Mouse (Mus musculus) urinary bladder, postnatal 36 days (tissue): ENCODE data around the gene Cyb561d1.

Experiments used
- DNase-seq, 2 experiments: peaks; one replicate each; pipeline ENCODE4 v3.0.0; 2022; ENCODE audit warnings: low spot score in 2 of 2, mixed read lengths in 1 of 2

Cyb561d1 gene

GRCm38 (mm10) chr3:108167499-108167898 lies 33.5 kb downstream of the Cyb561d1 start:
- DNase-seq, result no peak

DNA sequence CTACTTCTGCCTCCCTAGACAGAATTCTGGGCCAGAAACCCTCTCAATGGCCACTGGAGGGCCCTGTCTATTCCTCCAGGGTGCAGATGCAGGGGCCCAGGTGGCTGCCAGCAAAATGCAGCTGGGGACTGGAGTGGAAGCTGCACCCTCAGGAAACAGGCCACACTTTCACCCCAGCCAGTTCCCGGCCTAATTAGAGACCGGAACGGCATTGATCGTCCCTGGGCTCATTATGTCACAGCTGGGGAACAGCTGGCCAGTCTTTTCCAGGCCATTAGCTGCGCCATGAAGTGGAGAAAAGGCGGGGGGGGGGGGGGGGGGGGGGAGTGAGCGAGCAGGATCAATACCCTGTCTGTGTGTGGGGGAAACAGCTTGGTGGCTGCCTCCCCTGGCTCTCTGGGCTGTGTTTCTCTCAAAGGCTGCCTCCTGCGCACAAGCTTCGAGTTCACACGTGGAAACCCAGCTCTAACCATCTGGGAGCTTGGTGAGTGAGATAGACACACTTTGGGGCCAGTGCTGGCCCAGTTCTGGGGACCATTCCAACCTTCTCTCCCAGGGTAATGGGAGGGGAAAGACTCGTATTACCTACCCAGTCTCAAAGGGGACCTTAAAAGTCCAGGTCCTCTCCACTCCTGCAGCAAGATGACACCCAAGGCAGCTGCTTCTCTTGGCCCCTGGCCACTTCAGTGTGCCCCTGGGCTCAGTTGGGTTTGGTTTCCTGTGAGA lies 34.4 kb downstream of the Cyb561d1 start:
- no peak for DNase-seq

DNA sequence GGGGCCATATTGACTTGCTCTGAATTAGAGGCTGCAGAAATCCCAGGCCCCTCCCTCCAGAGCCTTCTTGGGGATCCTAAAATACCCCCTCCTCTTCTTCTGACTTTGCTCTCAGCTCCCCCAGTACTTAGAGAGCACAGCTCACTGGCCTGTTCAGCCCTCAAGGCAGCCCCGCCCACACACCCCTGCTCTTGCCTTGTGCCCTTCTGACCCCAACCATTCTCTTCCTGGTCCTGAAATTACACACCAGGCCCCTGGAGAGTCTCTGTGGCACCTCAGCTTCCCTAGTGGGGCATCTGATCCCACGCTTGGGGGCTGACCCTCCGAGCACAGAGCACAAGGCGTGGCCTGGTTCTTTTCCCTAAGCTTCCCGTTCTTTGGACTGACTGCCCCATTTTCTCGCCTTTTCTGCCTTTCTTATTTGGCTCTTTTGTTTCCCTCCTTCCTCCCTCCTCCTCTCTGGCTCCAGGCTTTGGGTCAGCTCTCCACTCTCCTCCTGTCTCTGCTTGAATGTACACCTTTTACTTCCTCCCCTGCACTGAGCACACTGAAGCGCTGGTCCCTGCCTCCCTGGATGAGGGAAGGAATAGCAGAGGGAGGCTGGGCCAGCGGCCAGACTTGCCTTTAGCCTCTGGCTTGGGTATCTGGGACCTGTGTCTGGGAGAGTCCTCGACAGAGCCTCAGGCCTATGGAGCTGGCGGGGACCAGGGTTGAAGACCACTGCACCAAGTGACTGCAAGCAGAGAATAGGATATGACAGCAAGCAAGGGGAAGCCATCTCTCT lies 35.3 kb downstream of the Cyb561d1 start:
- no peak for DNase-seq

DNA sequence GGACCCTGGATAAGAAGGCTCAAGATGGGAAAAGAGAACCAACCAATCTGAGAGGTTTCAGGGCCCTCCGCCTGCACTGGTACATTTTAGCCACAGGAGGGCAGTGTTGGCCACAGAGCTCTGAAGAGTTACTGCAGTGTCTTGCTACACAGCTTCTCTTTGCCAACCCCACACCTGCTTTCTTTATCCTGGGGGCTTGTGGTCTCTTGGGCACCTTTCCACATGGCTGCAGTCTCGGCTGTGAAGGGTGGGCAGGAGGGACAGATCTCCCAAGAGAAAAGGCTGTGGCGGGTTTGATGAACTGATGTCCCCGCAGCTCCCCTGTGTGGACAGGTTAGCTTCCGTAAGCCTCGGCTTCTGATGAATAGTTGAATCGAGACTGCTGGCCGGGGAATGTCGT lies 36.2 kb downstream of the Cyb561d1 start:
- DNase-seq, result peak; percentile 68 to 71

GRCm38 (mm10) chr3:108164091-108164490 lies 36.9 kb downstream of the Cyb561d1 start:
- DNase-seq, result no peak

DNA sequence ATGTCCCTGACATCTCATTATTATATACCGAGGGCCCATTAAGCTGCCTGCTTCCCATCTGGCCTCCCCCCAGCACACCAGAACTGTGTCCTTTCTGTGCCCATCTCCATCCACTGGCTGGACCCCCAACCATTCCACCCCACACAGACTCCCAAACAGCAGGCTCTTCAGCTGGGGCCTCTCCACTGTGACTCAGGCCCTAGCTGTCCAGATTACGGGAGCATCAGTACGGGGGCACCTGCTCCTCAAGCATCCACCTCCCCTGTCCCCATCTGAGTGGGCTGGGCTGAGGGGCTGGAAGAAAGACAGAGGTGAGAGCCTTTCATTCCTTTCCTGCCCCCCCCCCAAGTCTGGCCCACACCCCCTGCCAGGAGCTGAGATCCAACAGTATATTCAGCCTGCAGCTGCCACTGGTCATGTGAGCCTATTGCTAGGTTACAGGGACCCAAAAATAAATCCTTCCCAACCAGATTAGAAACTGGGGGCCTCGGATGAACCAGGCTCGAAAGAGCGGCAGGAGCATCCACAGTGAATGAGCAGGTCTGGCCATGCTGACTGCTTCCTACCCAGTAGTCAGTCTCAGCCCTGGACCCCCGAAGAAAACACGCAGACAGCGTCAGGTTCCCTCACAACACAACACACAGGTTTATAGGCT lies 42.5 kb downstream of the Cyb561d1 start:
- no peak for DNase-seq

- no peak for DNase-seq
Measured at GRCm38 (mm10) chr3:108154656-108155055, 46.4 kb downstream of the Cyb561d1 start, which contains the start of gene Gpr61. Gene Gpr61 (minus strand): TSS chr3:108154882.

- DNase-seq, result no peak
Measured at GRCm38 (mm10) chr3:108152290-108152689, 48.7 kb downstream of the Cyb561d1 start.

DNA sequence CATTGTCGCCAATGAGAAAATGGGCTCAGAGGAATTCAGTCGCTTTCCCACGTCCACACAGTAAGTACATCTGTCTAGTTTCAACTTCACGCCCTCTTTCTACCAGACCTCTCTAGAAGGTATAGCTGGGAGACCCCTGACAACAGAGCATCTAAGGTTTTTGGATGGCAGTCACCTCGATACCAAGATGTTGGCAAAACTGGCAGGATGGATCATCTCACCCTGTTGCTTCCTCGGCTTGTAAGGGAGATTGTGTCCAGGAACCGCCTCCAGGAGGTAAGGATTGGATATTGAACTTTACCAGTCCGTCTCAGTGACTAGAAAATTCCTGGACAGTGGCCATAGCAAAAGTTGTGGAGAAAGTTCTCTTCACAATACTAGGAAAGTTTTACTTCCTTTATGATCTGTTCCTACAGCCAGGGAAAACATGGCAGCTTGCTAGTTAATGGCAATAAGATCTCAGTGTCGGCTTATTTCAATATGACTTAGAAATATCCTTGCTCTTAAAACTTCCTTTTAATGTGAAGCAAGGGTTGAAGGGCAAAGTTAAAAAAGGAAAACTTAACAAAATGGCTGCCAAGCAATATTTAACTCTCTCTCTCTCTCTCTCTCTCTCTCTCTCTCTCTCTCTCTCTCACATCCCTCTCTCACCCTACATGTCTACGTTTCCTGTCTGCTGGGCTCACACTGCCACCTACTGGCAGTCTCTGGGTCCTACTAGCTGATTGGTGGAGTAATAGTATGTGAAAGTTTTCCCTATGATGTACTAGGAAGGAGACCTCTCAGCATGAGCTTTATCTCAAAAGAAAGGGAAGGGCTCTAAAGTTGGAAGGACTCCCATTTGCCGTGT lies 53.4 kb downstream of the Cyb561d1 start:
- DNase-seq, result peak; percentile 83 to 88

- no peak for DNase-seq
Measured at GRCm38 (mm10) chr3:108146671-108147070, 54.3 kb downstream of the Cyb561d1 start.
